Mouse (Mus musculus) MEL (cell line): ENCODE measurements around the gene Gm49393. TPM values are rescaled to one million over a fixed set of nuclear protein-coding genes. Genes with fewer than 3 reads are reported as not detected.

Source experiments
- DNase-seq: peaks from one replicate; pipeline ENCODE4 v3.0.0; 2011; ENCODE audit warnings: low read depth, low spot score
- H3K27ac ChIP-seq: 2 replicates; pipeline ENCODE4 v1.5.1; 2012; ENCODE audit warnings: low read depth, mild to moderate bottlenecking, control low read depth, low read length, moderate library complexity; ENCODE audit not compliant: control insufficient read depth
- H3K27me3 ChIP-seq, 2 experiments: fragments of 150-350 bp in 1 of 2; sonication (generic) in 1 of 2; 2 replicates each; pipeline ENCODE4 v1.6.1; 2012; ENCODE audit warnings: low read length in 2 of 2, mild to moderate bottlenecking in 2 of 2, improper control_type of control experiment in 1 of 2, moderate library complexity in 1 of 2; ENCODE audit not compliant: insufficient read depth in 2 of 2, control insufficient read depth in 1 of 2
- H3K36me3 ChIP-seq, 2 experiments: 2 replicates each; pipeline ENCODE4 v1.6.1; 2012 to 2014; ENCODE audit warnings: low read length in 2 of 2, improper control_type of control experiment in 1 of 2, inconsistent platforms in 1 of 2, mild to moderate bottlenecking in 1 of 2; ENCODE audit not compliant: insufficient read depth in 2 of 2, control insufficient read depth in 1 of 2
- H3K4me1 ChIP-seq, 2 experiments: fragments of 150-350 bp in 1 of 2; sonication (generic) in 1 of 2; 2 replicates each; pipeline ENCODE4 v1.6.1; 2012; ENCODE audit warnings: low read length in 2 of 2, improper control_type of control experiment in 1 of 2, mild to moderate bottlenecking in 1 of 2; ENCODE audit not compliant: insufficient read depth in 2 of 2, control insufficient read depth in 1 of 2
- H3K4me3 ChIP-seq, 2 experiments: fragments of 150-350 bp in 1 of 2; sonication (generic) in 1 of 2; 2 replicates each; pipeline ENCODE4 v1.5.1; 2012; ENCODE audit warnings: low read depth in 2 of 2, low read length in 2 of 2, mild to moderate bottlenecking in 2 of 2, moderate library complexity in 2 of 2, control low read depth in 1 of 2, improper control_type of control experiment in 1 of 2; ENCODE audit not compliant: control insufficient read depth in 1 of 2, insufficient read depth in 1 of 2
- H3K79me2 ChIP-seq: 2 replicates; pipeline ENCODE4 v1.6.1; 2012; ENCODE audit warnings: mild to moderate bottlenecking, low read length, moderate library complexity; ENCODE audit not compliant: control insufficient read depth, poor library complexity, insufficient read depth
- H3K9ac ChIP-seq: 2 replicates; pipeline ENCODE4 v1.6.1; 2012; ENCODE audit warnings: low read depth, mild to moderate bottlenecking, control low read depth, low read length, moderate library complexity; ENCODE audit not compliant: control insufficient read depth, poor library complexity, severe bottlenecking
- H3K9me3 ChIP-seq: fragments of 150-350 bp; sonication (generic); replicated peaks from 2 replicates; pipeline ENCODE4 v1.6.1; 2012; ENCODE audit warnings: mild to moderate bottlenecking, low read length, improper control_type of control experiment, moderate library complexity; ENCODE audit not compliant: insufficient read depth
- BHLHE40 ChIP-seq: IDR thresholded peaks from 2 replicates; pipeline ENCODE4 v1.6.1; 2012; ENCODE audit warnings: low read depth, mild to moderate bottlenecking, inconsistent platforms, low read length, improper control_type of control experiment, borderline replicate concordance
- ELF1 ChIP-seq: IDR thresholded peaks from 2 replicates; pipeline ENCODE4 v1.6.1; 2014; ENCODE audit warnings: low read depth, mild to moderate bottlenecking, inconsistent platforms, low read length, improper control_type of control experiment, moderate library complexity
- ETS1 ChIP-seq: IDR thresholded peaks from 2 replicates; pipeline ENCODE4 v1.6.1; 2012; ENCODE audit warnings: low read depth, mild to moderate bottlenecking, inconsistent platforms, low read length, improper control_type of control experiment, moderate library complexity
- GATA1 ChIP-seq: IDR thresholded peaks from 2 replicates; pipeline ENCODE4 v1.6.1; 2011; ENCODE audit warnings: low read depth, low read length, improper control_type of control experiment
- MAX ChIP-seq: IDR thresholded peaks from 2 replicates; pipeline ENCODE4 v1.6.1; 2011; ENCODE audit warnings: low read length, improper control_type of control experiment
- MAZ ChIP-seq: IDR thresholded peaks from 2 replicates; pipeline ENCODE4 v1.6.1; 2012; ENCODE audit warnings: low read depth, mild to moderate bottlenecking, inconsistent platforms, low read length, improper control_type of control experiment
- MEF2A ChIP-seq: IDR thresholded peaks from 2 replicates; pipeline ENCODE4 v1.6.1; 2014; ENCODE audit warnings: low read depth, mild to moderate bottlenecking, inconsistent platforms, low read length, improper control_type of control experiment; ENCODE audit not compliant: poor library complexity, insufficient replicate concordance, severe bottlenecking; ENCODE audit errors: extremely low read depth
- MXI1 ChIP-seq: IDR thresholded peaks from 2 replicates; pipeline ENCODE4 v1.6.1; 2011; ENCODE audit warnings: mild to moderate bottlenecking, low read depth, low read length, improper control_type of control experiment
- MYC ChIP-seq: IDR thresholded peaks from 2 replicates; pipeline ENCODE4 v1.6.1; 2011; ENCODE audit warnings: low read depth, mild to moderate bottlenecking, low read length, improper control_type of control experiment, moderate library complexity
- NELFE ChIP-seq: IDR thresholded peaks from 2 replicates; pipeline ENCODE4 v1.6.1; 2011; ENCODE audit warnings: low read depth, low read length, improper control_type of control experiment
- NRF1 ChIP-seq: IDR thresholded peaks from 2 replicates; pipeline ENCODE4 v1.6.1; 2014; ENCODE audit warnings: low read depth, mild to moderate bottlenecking, inconsistent platforms, low read length, improper control_type of control experiment, moderate library complexity; ENCODE audit not compliant: poor library complexity, insufficient read depth, severe bottlenecking
- POLR2A ChIP-seq, 2 experiments: IDR thresholded peaks; 2 replicates each; pipeline ENCODE4 v1.6.1; 2011 to 2012; ENCODE audit warnings: low read length in 2 of 2, mild to moderate bottlenecking in 2 of 2, control low read depth in 1 of 2, improper control_type of control experiment in 1 of 2, low read depth in 1 of 2, moderate library complexity in 1 of 2; ENCODE audit not compliant: control insufficient read depth in 1 of 2, insufficient read depth in 1 of 2, poor library complexity in 1 of 2
- POLR2AphosphoS2 ChIP-seq: IDR thresholded peaks from 2 replicates; pipeline ENCODE4 v1.6.1; 2011; ENCODE audit warnings: low read length, improper control_type of control experiment
- SIN3A ChIP-seq: IDR thresholded peaks from 2 replicates; pipeline ENCODE4 v1.6.1; 2012; ENCODE audit warnings: low read length, improper control_type of control experiment, inconsistent platforms
- SMC3 ChIP-seq: IDR thresholded peaks from 2 replicates; pipeline ENCODE4 v1.6.1; 2011; ENCODE audit warnings: low read depth, low read length, improper control_type of control experiment
- TBP ChIP-seq: IDR thresholded peaks from 2 replicates; pipeline ENCODE4 v1.8.0; 2011; ENCODE audit warnings: low read depth, low read length, improper control_type of control experiment
- USF1 ChIP-seq: IDR thresholded peaks from 2 replicates; pipeline ENCODE4 v1.6.1; 2014; ENCODE audit warnings: low read depth, mild to moderate bottlenecking, inconsistent platforms, low read length, improper control_type of control experiment, moderate library complexity
- ZMIZ1 ChIP-seq: IDR thresholded peaks from 2 replicates; pipeline ENCODE4 v1.6.1; 2012; ENCODE audit warnings: low read depth, mild to moderate bottlenecking, inconsistent platforms, low read length, improper control_type of control experiment, moderate library complexity
- polyA plus RNA-seq, 2 experiments: library from polyadenylated mRNA; stranded (reverse) in 1 of 2; unstranded in 1 of 2; fragments of >175 nt in 1 of 2; fragments of >200 nt in 1 of 2; gene quantifications; 2 replicates each; pipeline versions ENCODE4 v1.2.1 to v1.2.4; 2012; ENCODE audit warnings: low replicate concordance in 2 of 2, low read depth in 1 of 2; ENCODE audit not compliant: insufficient read length in 2 of 2, insufficient read depth in 1 of 2, missing spikeins in 1 of 2
- total RNA-seq: library from RNA; depleted of rRNA; stranded (reverse); fragments of 300-350 nt; gene quantifications from 2 replicates; pipeline ENCODE4 v1.2.3, GENCODE M21; 2012

Gene Gm49393
- total and polyA plus RNA-seq, 3 experiments: not detected

- DNase-seq: no peak
- Histone ChIP-seq H3K4me3 (no peak overlapping the region), H3K4me1 (no peaks in the 10 kb centered on the region), H3K27ac (no peak overlapping the region), H3K9ac (no peak overlapping the region), H3K79me2 (no peaks in the 10 kb centered on the region), H3K36me3 (no peaks in the 10 kb centered on the region), H3K9me3 (no peaks in the 10 kb centered on the region), H3K27me3 (no peaks in the 10 kb centered on the region)
- TF ChIP-seq MXI1: no peak
- no peak for TF ChIP-seq POLR2A (IDR thresholded peaks at IDR 0.05; ENCODE audit: control insufficient read depth in 1 of 2, insufficient read depth in 1 of 2, low read depth in 1 of 2, low read length in 2 of 2, poor library complexity in 1 of 2)
- no peak for TF ChIP-seq ELF1
- TF ChIP-seq POLR2AphosphoS2: no peak
- TF ChIP-seq MAX: no peak
- TF ChIP-seq TBP: no peak
- TF ChIP-seq GATA1: no peak
- TF ChIP-seq MEF2A: no peak
- no peak for TF ChIP-seq USF1
- TF ChIP-seq ZMIZ1: no peak
- no peak for TF ChIP-seq NRF1
These were observed 39.8 kb downstream of the Gm49393 start for GRCm38 (mm10) chr13:60895406-60896160.

- H3K27ac ChIP-seq: no peak overlapping the region
- DNase-seq: no peak
- no peaks in the 10 kb centered on the region for H3K9me3 ChIP-seq
- TF ChIP-seq ETS1 (no peak), USF1 (no peak), MAX (no peak), MAZ (no peak), SIN3A (no peak), BHLHE40 (no peak), NELFE (no peak), MEF2A (no peak), POLR2AphosphoS2 (no peak), TBP (no peak), SMC3 (no peak), GATA1 (no peak), MYC (no peak)
- TF ChIP-seq, all 39 proteins: peak for 0
- no peaks in the 10 kb centered on the region for H3K4me1 ChIP-seq
- no peaks in the 10 kb centered on the region for H3K36me3 ChIP-seq
- H3K27me3 ChIP-seq: no peaks in the 10 kb centered on the region
- H3K79me2 ChIP-seq: no peaks in the 10 kb centered on the region
- no peak overlapping the region for H3K4me3 ChIP-seq
- no peak overlapping the region for H3K9ac ChIP-seq
These were observed 43.1 kb downstream of the Gm49393 start for GRCm38 (mm10) chr13:60892301-60892700.
